8 mouse cellular contexts compared by ENCODE assay signal in genomic region chr2:179443226-179443815, GRCm38 (mm10). TPM values are rescaled to one million over a fixed set of nuclear protein-coding genes. Genes with fewer than 3 reads are reported as not detected.
DNase-seq lines count a peak whose midpoint lies in the region; ATAC-seq lines count a peak whose summit lies in the region.

No protein-coding gene starts in this region.

- no peaks in the 10 kb centered on the region for H3K27me3 ChIP-seq in forebrain, embryonic 15.5 days
- H3K27me3 ChIP-seq in hindbrain, embryonic 11.5 days (ENCODE audit: control insufficient read depth, insufficient read depth, low read length): peaks cover 8% of the 10 kb centered on the region

- no peaks in the 10 kb centered on the region for H3K9me3 ChIP-seq in forebrain, embryonic 15.5 days
- no peaks in the 10 kb centered on the region for H3K9me3 ChIP-seq in hindbrain, embryonic 11.5 days (ENCODE audit: control insufficient read depth, low read length)

- H3K4me3 ChIP-seq in forebrain, embryonic 15.5 days: peak overlapping the region; percentile 75
- H3K4me3 ChIP-seq in hindbrain, embryonic 11.5 days (ENCODE audit: low read depth, low read length): peak overlapping the region; percentile 59

- DNase-seq in urinary bladder, adult 18-20 months (ENCODE audit: low spot score in 2 of 2): peak; percentile 11 to 57
- no peak for DNase-seq in urinary bladder, postnatal 10 days (ENCODE audit: low spot score)
- DNase-seq in hindbrain, embryonic 11.5 days (ENCODE audit: low spot score): peak; percentile 71
- peak; percentile 44 to 53 for DNase-seq in layer of hippocampus, postnatal 36 days
- peak; percentile 45 for DNase-seq in lung, postnatal 10 days
- peak; percentile 53 for DNase-seq in right cerebral cortex, postnatal 14 days
- no peak for DNase-seq in MN1 (ENCODE audit: low spot score)

- H3K36me3 ChIP-seq in forebrain, embryonic 15.5 days: no peaks in the 10 kb centered on the region
- H3K36me3 ChIP-seq in hindbrain, embryonic 11.5 days (ENCODE audit: control insufficient read depth, insufficient read depth, low read length): no peaks in the 10 kb centered on the region

- peak overlapping the region; percentile 73 for H3K9ac ChIP-seq in forebrain, embryonic 15.5 days (replicated peaks)
- H3K9ac ChIP-seq in hindbrain, embryonic 11.5 days (ENCODE audit: low read depth, low read length): peak overlapping the region; percentile 73

- peak overlapping the region; percentile 93 for H3K4me2 ChIP-seq in forebrain, embryonic 15.5 days (replicated peaks)
- H3K4me2 ChIP-seq in hindbrain, embryonic 11.5 days (replicated peaks; ENCODE audit: low read depth, low read length): peak overlapping the region; percentile 92

- under 1% methylated on average over 51 of the region's 51 CpGs for WGBS in forebrain, embryonic 15.5 days
- WGBS in hindbrain, embryonic 11.5 days: under 1% methylated on average over 51 of the region's 51 CpGs

- peak overlapping the region; percentile 87 for H3K27ac ChIP-seq in forebrain, embryonic 15.5 days (replicated peaks)
- H3K27ac ChIP-seq in hindbrain, embryonic 11.5 days (ENCODE audit: low read depth, low read length): peak overlapping the region; percentile 84; the same call in 1 of the 2 replicates

- H3K4me1 ChIP-seq in forebrain, embryonic 15.5 days: peaks cover 48% of the 10 kb centered on the region
- H3K4me1 ChIP-seq in hindbrain, embryonic 11.5 days (replicated peaks; ENCODE audit: control insufficient read depth, insufficient read depth, low read length): peaks cover 7% of the 10 kb centered on the region; the same call in 1 of the 2 replicates

- ATAC-seq in forebrain, embryonic 15.5 days (replicated peaks): peak; percentile 30; the same call in 1 of the 2 replicates
- ATAC-seq in hindbrain, embryonic 11.5 days (ENCODE audit: low FRiP score): peak; percentile 50

RNA-seq across cellular contexts. Expression of gene Cdh4, which starts 1.1 kb away (rescaled TPM):
- polyA plus RNA-seq in forebrain, embryonic 15.5 days (2015; fragmentation: Nextera tagmentation; extraction: Ambion mirVana): 58.2 and 66.6 TPM in 2 replicates
- polyA plus RNA-seq in hindbrain, embryonic 11.5 days (2014; fragmentation: Nextera tagmentation; extraction: Ambion mirVana): 8.2 and 8.8 TPM in 2 replicates
- total RNA-seq in layer of hippocampus, postnatal 36 days (2021): 10 to 100 TPM; 10.2 to 10.5 TPM

Comparison
In these comparisons a context has a peak if more than half of its experiments do, and no peak if none do; other contexts are left out.
1. DNase-seq: peak in urinary bladder, adult 18-20 months (2 of 2), hindbrain, embryonic 11.5 days (single experiment), layer of hippocampus, postnatal 36 days (2 of 2), lung, postnatal 10 days (single experiment) and right cerebral cortex, postnatal 14 days (single experiment); none in urinary bladder, postnatal 10 days (single experiment) and MN1 (single experiment).